Mouse (Mus musculus): ENCODE measurements at regions not wholly inside any gene's neighbourhood (a gene's known extent, or its start where the extent isn't known, plus 50 kb on each side); places are given as distances from the start of the nearest gene placed in this dataset.

GRCm38 (mm10) chr3:54507575-54507974 is 146.7 kb downstream of the Postn start:
- TF ChIP-seq CTCF (IDR thresholded peaks at IDR 0.05; ENCODE audit: extremely low read depth, insufficient read depth, insufficient read length, insufficient replicate concordance) = no peak
- no peak for TF ChIP-seq POLR2A (IDR thresholded peaks at IDR 0.05; ENCODE audit: low read depth, low read length)

All from spleen, adult 2 months (tissue).